Mouse (Mus musculus): Measurements from ENCODE around the gene Bicc1. TPM values are rescaled to one million over a fixed set of nuclear protein-coding genes. Genes with fewer than 3 reads are reported as not detected.

Bicc1 gene
- polyA plus RNA-seq, 1 experiment from 2014 or later: 9.4 TPM

- H3K36me3 ChIP-seq (ENCODE audit: control insufficient read depth, insufficient read depth, low read length): no peaks in the 10 kb centered on the region
- H3K4me2 ChIP-seq (replicated peaks; ENCODE audit: low read depth, low read length): no peak overlapping the region
- ATAC-seq (ENCODE audit: low FRiP score) (peak; percentile 71), DNase-seq (ENCODE audit: low spot score) (peak; percentile 27)
- no peak overlapping the region for H3K4me3 ChIP-seq (ENCODE audit: low read depth, low read length)
- WGBS: 53% methylated on average over 5 of the region's 5 CpGs
- no peak overlapping the region for H3K9ac ChIP-seq (ENCODE audit: low read depth, low read length)
- H3K4me1 ChIP-seq (replicated peaks; ENCODE audit: control insufficient read depth, insufficient read depth, low read length): no peaks in the 10 kb centered on the region; the same call in 1 of the 2 replicates
- peak overlapping the region; percentile 11; the same call in 1 of the 2 replicates for H3K27ac ChIP-seq (ENCODE audit: low read depth, low read length)
- H3K27me3 ChIP-seq (ENCODE audit: control insufficient read depth, insufficient read depth, low read length): no peaks in the 10 kb centered on the region
- H3K9me3 ChIP-seq (ENCODE audit: control insufficient read depth, low read length): no peaks in the 10 kb centered on the region
Observed at GRCm38 (mm10) chr10:70902751-70903485, 256.6 kb downstream of the Bicc1 start.

- H3K36me3 ChIP-seq (ENCODE audit: control insufficient read depth, insufficient read depth, low read length): no peaks in the 10 kb centered on the region
- no peaks in the 10 kb centered on the region; the same call in 1 of the 2 replicates for H3K4me1 ChIP-seq (replicated peaks; ENCODE audit: control insufficient read depth, insufficient read depth, low read length)
- H3K27me3 ChIP-seq (ENCODE audit: control insufficient read depth, insufficient read depth, low read length): no peaks in the 10 kb centered on the region
- H3K9ac ChIP-seq (ENCODE audit: low read depth, low read length): no peak overlapping the region
- no peak overlapping the region for H3K4me3 ChIP-seq (ENCODE audit: low read depth, low read length)
- no peak overlapping the region for H3K27ac ChIP-seq (ENCODE audit: low read depth, low read length)
- H3K9me3 ChIP-seq (ENCODE audit: control insufficient read depth, low read length): no peaks in the 10 kb centered on the region
- no peak for DNase-seq (ENCODE audit: low spot score)
- 74% methylated on average over 11 of the region's 11 CpGs for WGBS
- H3K4me2 ChIP-seq (replicated peaks; ENCODE audit: low read depth, low read length): no peak overlapping the region
- ATAC-seq (ENCODE audit: low FRiP score): no peak
Observed at GRCm38 (mm10) chr10:70901193-70901875, 258.2 kb downstream of the Bicc1 start.

- Histone ChIP-seq H3K27me3 (ENCODE audit: control insufficient read depth, insufficient read depth, low read length) (no peaks in the 10 kb centered on the region), H3K9ac (ENCODE audit: low read depth, low read length) (no peak overlapping the region), H3K36me3 (ENCODE audit: control insufficient read depth, insufficient read depth, low read length) (no peaks in the 10 kb centered on the region), H3K27ac (ENCODE audit: low read depth, low read length) (no peak overlapping the region), H3K4me2 (replicated peaks; ENCODE audit: low read depth, low read length) (no peak overlapping the region), H3K4me3 (ENCODE audit: low read depth, low read length) (no peak overlapping the region), H3K4me1 (replicated peaks; ENCODE audit: control insufficient read depth, insufficient read depth, low read length) (no peaks in the 10 kb centered on the region), H3K9me3 (ENCODE audit: control insufficient read depth, low read length) (no peaks in the 10 kb centered on the region)
- DNase-seq (ENCODE audit: low spot score) (no peak), ATAC-seq (ENCODE audit: low FRiP score) (no peak)
- WGBS: 91% methylated on average over 8 of the region's 8 CpGs
Observed at GRCm38 (mm10) chr10:70895891-70896290, 263.6 kb downstream of the Bicc1 start.

GRCm38 (mm10) chr10:70878046-70878445 lies 281.5 kb downstream of the Bicc1 start:
- ATAC-seq (ENCODE audit: low FRiP score) (no peak), DNase-seq (ENCODE audit: low spot score) (no peak)
- 80% methylated on average over 1 of the region's 1 CpGs for WGBS
- no peaks in the 10 kb centered on the region for H3K27me3 ChIP-seq (ENCODE audit: control insufficient read depth, insufficient read depth, low read length)
- H3K9me3 ChIP-seq (ENCODE audit: control insufficient read depth, low read length): no peaks in the 10 kb centered on the region
- no peak overlapping the region for H3K4me2 ChIP-seq (replicated peaks; ENCODE audit: low read depth, low read length)
- H3K27ac ChIP-seq (ENCODE audit: low read depth, low read length): no peak overlapping the region
- no peak overlapping the region for H3K9ac ChIP-seq (ENCODE audit: low read depth, low read length)
- no peaks in the 10 kb centered on the region for H3K4me1 ChIP-seq (replicated peaks; ENCODE audit: control insufficient read depth, insufficient read depth, low read length)
- H3K4me3 ChIP-seq (ENCODE audit: low read depth, low read length): no peak overlapping the region
- no peaks in the 10 kb centered on the region for H3K36me3 ChIP-seq (ENCODE audit: control insufficient read depth, insufficient read depth, low read length)

GRCm38 (mm10) chr10:70877631-70878030 lies 281.9 kb downstream of the Bicc1 start:
- Histone ChIP-seq H3K36me3 (ENCODE audit: control insufficient read depth, insufficient read depth, low read length) (no peaks in the 10 kb centered on the region), H3K4me2 (replicated peaks; ENCODE audit: low read depth, low read length) (no peak overlapping the region), H3K9ac (ENCODE audit: low read depth, low read length) (no peak overlapping the region), H3K4me1 (replicated peaks; ENCODE audit: control insufficient read depth, insufficient read depth, low read length) (no peaks in the 10 kb centered on the region), H3K27me3 (ENCODE audit: control insufficient read depth, insufficient read depth, low read length) (no peaks in the 10 kb centered on the region), H3K9me3 (ENCODE audit: control insufficient read depth, low read length) (no peaks in the 10 kb centered on the region), H3K27ac (ENCODE audit: low read depth, low read length) (no peak overlapping the region), H3K4me3 (ENCODE audit: low read depth, low read length) (no peak overlapping the region)
- ATAC-seq (ENCODE audit: low FRiP score) (no peak), DNase-seq (ENCODE audit: low spot score) (no peak)
- 79% methylated on average over 8 of the region's 8 CpGs for WGBS

GRCm38 (mm10) chr10:70876522-70876921 lies 283.0 kb downstream of the Bicc1 start:
- H3K36me3 ChIP-seq (ENCODE audit: control insufficient read depth, insufficient read depth, low read length): no peaks in the 10 kb centered on the region
- H3K4me1 ChIP-seq (replicated peaks; ENCODE audit: control insufficient read depth, insufficient read depth, low read length): no peaks in the 10 kb centered on the region
- H3K9me3 ChIP-seq (ENCODE audit: control insufficient read depth, low read length): no peaks in the 10 kb centered on the region
- no peak overlapping the region for H3K27ac ChIP-seq (ENCODE audit: low read depth, low read length)
- no peak overlapping the region for H3K4me2 ChIP-seq (replicated peaks; ENCODE audit: low read depth, low read length)
- DNase-seq (ENCODE audit: low spot score): no peak
- no peaks in the 10 kb centered on the region for H3K27me3 ChIP-seq (ENCODE audit: control insufficient read depth, insufficient read depth, low read length)
- H3K9ac ChIP-seq (ENCODE audit: low read depth, low read length): no peak overlapping the region
- peak; percentile 73; the same call in 1 of the 2 replicates for ATAC-seq (ENCODE audit: low FRiP score)
- no peak overlapping the region for H3K4me3 ChIP-seq (ENCODE audit: low read depth, low read length)
- WGBS: 68% methylated on average over 9 of the region's 9 CpGs

GRCm38 (mm10) chr10:70876119-70876518 lies 283.4 kb downstream of the Bicc1 start:
- peak; percentile 10; the same call in 1 of the 2 replicates for ATAC-seq (ENCODE audit: low FRiP score)

GRCm38 (mm10) chr10:70874994-70875538 lies 284.4 kb downstream of the Bicc1 start:
- no peak for ATAC-seq (ENCODE audit: low FRiP score)
- DNase-seq (ENCODE audit: low spot score): peak; percentile 30
- no peaks in the 10 kb centered on the region for H3K27me3 ChIP-seq (ENCODE audit: control insufficient read depth, insufficient read depth, low read length)
- no peak overlapping the region for H3K27ac ChIP-seq (ENCODE audit: low read depth, low read length)
- H3K4me1 ChIP-seq (replicated peaks; ENCODE audit: control insufficient read depth, insufficient read depth, low read length): no peaks in the 10 kb centered on the region
- 0 out of 2 replicates have a peak overlapping the region, but pooled peaks have one; percentile 19 for H3K9ac ChIP-seq (ENCODE audit: low read depth, low read length)
- no peak overlapping the region for H3K4me3 ChIP-seq (ENCODE audit: low read depth, low read length)
- H3K36me3 ChIP-seq (ENCODE audit: control insufficient read depth, insufficient read depth, low read length): no peaks in the 10 kb centered on the region
- WGBS: 22% methylated on average over 12 of the region's 12 CpGs
- no peaks in the 10 kb centered on the region for H3K9me3 ChIP-seq (ENCODE audit: control insufficient read depth, low read length)
- no peak overlapping the region for H3K4me2 ChIP-seq (replicated peaks; ENCODE audit: low read depth, low read length)

More at GRCm38 (mm10) chr10:70876119-70876518, 283.4 kb downstream of the Bicc1 start:
- Histone ChIP-seq H3K4me3 (ENCODE audit: low read depth, low read length) (no peak overlapping the region), H3K4me2 (replicated peaks; ENCODE audit: low read depth, low read length) (no peak overlapping the region), H3K9ac (ENCODE audit: low read depth, low read length) (no peak overlapping the region), H3K4me1 (replicated peaks; ENCODE audit: control insufficient read depth, insufficient read depth, low read length) (no peaks in the 10 kb centered on the region), H3K9me3 (ENCODE audit: control insufficient read depth, low read length) (no peaks in the 10 kb centered on the region), H3K36me3 (ENCODE audit: control insufficient read depth, insufficient read depth, low read length) (no peaks in the 10 kb centered on the region), H3K27me3 (ENCODE audit: control insufficient read depth, insufficient read depth, low read length) (no peaks in the 10 kb centered on the region), H3K27ac (ENCODE audit: low read depth, low read length) (no peak overlapping the region)
- WGBS: 75% methylated on average over 8 of the region's 8 CpGs
- DNase-seq (ENCODE audit: low spot score): peak; percentile 39

Data from hindbrain, embryonic 11.5 days (tissue).